Mouse (Mus musculus): ENCODE results near the gene Tmem167. TPM values are rescaled to one million over a fixed set of nuclear protein-coding genes. Genes with fewer than 3 reads are reported as not detected.

Gene Tmem167
- polyA plus RNA-seq, 1 experiment = 1.6 TPM

DNA sequence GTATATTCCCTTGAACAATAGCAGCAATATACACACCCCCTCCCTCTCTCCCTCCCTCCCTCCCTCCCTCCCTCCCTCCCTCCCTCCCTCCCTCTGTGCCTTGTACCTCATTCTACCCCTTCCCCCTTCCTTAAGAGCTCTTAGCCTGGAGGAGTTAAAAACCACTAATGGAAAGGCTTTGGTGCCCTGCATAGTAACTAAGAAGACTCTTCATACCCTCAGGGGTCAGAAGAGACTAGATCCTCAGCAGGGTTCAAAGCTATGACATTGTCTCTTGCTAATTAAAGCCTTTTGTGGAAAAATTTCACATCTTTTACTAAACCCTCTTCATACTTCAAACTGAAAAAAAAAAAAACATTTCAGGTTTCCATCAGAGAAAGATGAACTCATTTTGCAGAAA, 93.3 kb downstream of the Tmem167 start:
- TF ChIP-seq POLR2A (IDR thresholded peaks at IDR 0.05; ENCODE audit: low read depth, low read length) (no peak), CTCF (IDR thresholded peaks at IDR 0.05; ENCODE audit: extremely low read depth, insufficient read depth, insufficient read length, insufficient replicate concordance) (no peak)
- Histone ChIP-seq H3K36me3 (ENCODE audit: control insufficient read depth, insufficient read depth, low read length) (no peaks in the 10 kb centered on the region), H3K4me3 (ENCODE audit: extremely low read depth, insufficient read depth, insufficient read length) (no peak overlapping the region), H3K27me3 (ENCODE audit: control insufficient read depth, insufficient read depth, low read length) (no peaks in the 10 kb centered on the region), H3K4me1 (ENCODE audit: control insufficient read depth, insufficient read depth, insufficient read length) (no peaks in the 10 kb centered on the region), H3K27ac (ENCODE audit: insufficient read depth, low read length) (no peak overlapping the region)
- no peak for DNase-seq (ENCODE audit: low read depth in 1 of 2, low spot score in 2 of 2)

DNA sequence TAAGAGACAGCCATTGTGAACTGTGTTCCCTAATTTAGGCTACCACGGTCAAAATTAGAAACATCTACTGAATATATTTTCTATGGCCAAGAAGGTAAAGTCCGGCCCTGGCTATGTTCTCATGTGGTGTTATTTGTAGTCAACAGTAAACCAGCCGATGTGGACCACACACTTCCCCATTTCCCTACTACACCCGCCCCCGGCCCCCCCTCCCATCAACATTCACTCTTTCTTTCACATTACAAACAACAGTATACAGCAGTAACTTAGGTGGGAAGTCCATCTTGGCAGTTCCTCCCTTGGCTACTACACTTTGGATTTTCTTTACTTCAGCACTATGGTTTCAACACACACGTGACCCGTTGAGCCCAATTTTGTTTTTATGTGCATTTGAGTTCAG, 94.6 kb downstream of the Tmem167 start:
- Histone ChIP-seq H3K4me1 (ENCODE audit: control insufficient read depth, insufficient read depth, insufficient read length) (no peaks in the 10 kb centered on the region), H3K36me3 (ENCODE audit: control insufficient read depth, insufficient read depth, low read length) (no peaks in the 10 kb centered on the region), H3K27me3 (ENCODE audit: control insufficient read depth, insufficient read depth, low read length) (no peaks in the 10 kb centered on the region), H3K4me3 (ENCODE audit: extremely low read depth, insufficient read depth, insufficient read length) (no peak overlapping the region), H3K27ac (ENCODE audit: insufficient read depth, low read length) (no peak overlapping the region)
- no peak for TF ChIP-seq CTCF (IDR thresholded peaks at IDR 0.05; ENCODE audit: extremely low read depth, insufficient read depth, insufficient read length, insufficient replicate concordance)
- TF ChIP-seq POLR2A (IDR thresholded peaks at IDR 0.05; ENCODE audit: low read depth, low read length) = no peak
- 53% methylated on average over 7 of the region's 7 CpGs for WGBS
- DNase-seq (ENCODE audit: low read depth in 1 of 2, low spot score in 2 of 2) = no peak

DNA sequence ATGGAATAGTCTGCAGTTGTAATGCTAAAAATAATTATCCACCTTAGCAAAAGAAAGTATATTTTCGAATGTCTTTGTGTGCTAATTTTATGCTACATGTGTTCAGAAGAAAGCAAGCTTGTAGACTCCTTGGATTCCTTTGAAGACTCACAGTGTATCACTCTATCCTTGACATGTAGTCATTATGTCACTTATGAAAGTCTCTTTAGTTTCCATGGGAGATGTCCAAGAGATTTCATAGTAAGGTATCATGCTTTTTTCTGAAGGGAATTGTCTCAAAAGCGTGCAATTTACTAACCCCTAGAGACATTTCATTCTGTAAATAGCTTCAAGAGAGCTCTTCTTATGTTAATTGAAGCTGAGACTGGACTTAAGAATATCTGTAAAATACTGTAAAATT, 97.8 kb downstream of the Tmem167 start:
- DNase-seq (ENCODE audit: low read depth in 1 of 2, low spot score in 2 of 2) = no peak
- TF ChIP-seq POLR2A (IDR thresholded peaks at IDR 0.05; ENCODE audit: low read depth, low read length) (no peak), CTCF (IDR thresholded peaks at IDR 0.05; ENCODE audit: extremely low read depth, insufficient read depth, insufficient read length, insufficient replicate concordance) (no peak)
- H3K4me3 ChIP-seq (ENCODE audit: extremely low read depth, insufficient read depth, insufficient read length) = no peak overlapping the region
- WGBS = 79% methylated on average over 2 of the region's 2 CpGs
- H3K36me3 ChIP-seq (ENCODE audit: control insufficient read depth, insufficient read depth, low read length) = no peaks in the 10 kb centered on the region
- no peaks in the 10 kb centered on the region for H3K4me1 ChIP-seq (ENCODE audit: control insufficient read depth, insufficient read depth, insufficient read length)
- H3K27ac ChIP-seq (ENCODE audit: insufficient read depth, low read length) = no peak overlapping the region
- no peaks in the 10 kb centered on the region for H3K27me3 ChIP-seq (ENCODE audit: control insufficient read depth, insufficient read depth, low read length)

DNA sequence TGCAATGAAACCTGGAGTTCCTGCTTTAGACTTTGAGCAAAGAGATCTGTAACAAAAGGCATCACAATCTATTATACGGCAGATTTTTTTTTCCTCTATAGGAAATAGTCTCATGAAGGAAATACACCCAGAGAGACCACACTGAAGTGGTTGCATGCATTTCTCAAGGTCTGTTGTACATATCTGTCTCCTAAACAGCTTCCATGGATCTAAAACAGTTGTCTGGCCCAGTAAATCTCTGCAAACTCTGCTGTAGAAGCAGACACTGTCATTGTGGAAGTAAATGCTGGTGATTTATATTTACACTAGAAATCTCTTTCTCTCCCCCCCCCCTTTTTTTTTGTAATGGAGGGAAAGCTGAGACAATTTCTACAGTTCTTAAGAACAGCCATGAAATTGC, 99.1 kb downstream of the Tmem167 start:
- no peaks in the 10 kb centered on the region for H3K27me3 ChIP-seq (ENCODE audit: control insufficient read depth, insufficient read depth, low read length)
- 90% methylated on average over 1 of the region's 1 CpGs for WGBS
- TF ChIP-seq CTCF (IDR thresholded peaks at IDR 0.05; ENCODE audit: extremely low read depth, insufficient read depth, insufficient read length, insufficient replicate concordance) (no peak), POLR2A (IDR thresholded peaks at IDR 0.05; ENCODE audit: low read depth, low read length) (no peak)
- H3K4me1 ChIP-seq (ENCODE audit: control insufficient read depth, insufficient read depth, insufficient read length) = no peaks in the 10 kb centered on the region
- no peaks in the 10 kb centered on the region for H3K36me3 ChIP-seq (ENCODE audit: control insufficient read depth, insufficient read depth, low read length)
- H3K4me3 ChIP-seq (ENCODE audit: extremely low read depth, insufficient read depth, insufficient read length) = no peak overlapping the region
- no peak for DNase-seq (ENCODE audit: low read depth in 1 of 2, low spot score in 2 of 2)
- no peak overlapping the region for H3K27ac ChIP-seq (ENCODE audit: insufficient read depth, low read length)

DNA sequence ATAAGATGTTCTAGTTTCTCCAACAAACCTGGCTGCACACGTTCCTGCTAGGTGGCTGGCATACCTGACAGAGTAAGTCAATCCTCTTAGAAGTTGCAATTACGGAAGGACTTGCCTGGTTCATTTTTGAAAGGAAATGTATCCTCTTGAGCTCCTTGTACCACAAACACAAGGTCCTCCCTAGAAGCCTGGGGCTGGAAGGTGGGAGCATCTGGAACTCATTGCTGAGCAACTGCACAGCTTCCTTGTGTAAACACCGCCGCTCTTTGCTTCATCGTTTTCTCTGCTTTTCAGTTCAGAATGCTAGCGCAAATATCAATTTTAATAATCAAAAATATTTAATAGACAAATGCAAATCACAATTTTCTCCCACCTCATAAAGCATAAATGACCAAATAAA, 102.9 kb downstream of the Tmem167 start:
- H3K4me3 ChIP-seq (ENCODE audit: extremely low read depth, insufficient read depth, insufficient read length) = no peak overlapping the region
- DNase-seq (ENCODE audit: low read depth in 1 of 2, low spot score in 2 of 2) = no peak
- H3K27me3 ChIP-seq (ENCODE audit: control insufficient read depth, insufficient read depth, low read length) = no peaks in the 10 kb centered on the region
- no peaks in the 10 kb centered on the region for H3K4me1 ChIP-seq (ENCODE audit: control insufficient read depth, insufficient read depth, insufficient read length)
- H3K27ac ChIP-seq (ENCODE audit: insufficient read depth, low read length) = no peak overlapping the region
- 89% methylated on average over 6 of the region's 6 CpGs for WGBS
- TF ChIP-seq CTCF (IDR thresholded peaks at IDR 0.05; ENCODE audit: extremely low read depth, insufficient read depth, insufficient read length, insufficient replicate concordance) (no peak), POLR2A (IDR thresholded peaks at IDR 0.05; ENCODE audit: low read depth, low read length) (no peak)
- no peaks in the 10 kb centered on the region for H3K36me3 ChIP-seq (ENCODE audit: control insufficient read depth, insufficient read depth, low read length)

Other genes with a start within 250 kb of the Tmem167 start
- 0.28 and 0.29 TPM in 2 replicates for gene Xrcc4, start 485 bp downstream of the Tmem167 start, polyA plus RNA-seq (2012; rRNA removed)

Data from spleen, adult 2 months (tissue).